Comparison of ENCODE assay signal across 9 mouse cellular contexts in genomic region chrX:136127038-136127743, GRCm38 (mm10). TPM values are rescaled to one million over a fixed set of nuclear protein-coding genes. Genes with fewer than 3 reads are reported as not detected.
DNase-seq lines count a peak whose midpoint lies in the region; ATAC-seq and TF ChIP-seq lines count a peak whose summit lies in the region.
"Had no signal": no experiment of that assay in that cellular context is flagged by ENCODE, and none has a peak within 500 bp of the region (broad histone marks: within the 10 kb centered on the region; RNA-seq: fewer than 3 reads in every experiment).

No protein-coding gene starts in this region.

- intact Hi-C loops in left cerebral cortex, postnatal 36 days (cut with DNase I) = no loop called here

- H3K27me3 ChIP-seq in midbrain, postnatal 0 days (ENCODE audit: insufficient read depth, low read length) = no peaks in the 10 kb centered on the region; the same call in 1 of the 2 replicates
- no peaks in the 10 kb centered on the region for H3K27me3 ChIP-seq in midbrain, embryonic 15.5 days (replicated peaks)
- H3K27me3 ChIP-seq in heart, embryonic 10.5 days (ENCODE audit: insufficient read depth, poor library complexity, severe bottlenecking) = no peaks in the 10 kb centered on the region
- H3K27me3 ChIP-seq: neural tube, embryonic 13.5 days had no signal

- TF ChIP-seq POLR2A in brain, embryonic 14.5 days (IDR thresholded peaks at IDR 0.05; ENCODE audit: borderline replicate concordance, extremely low read depth, insufficient read depth, insufficient read length, poor library complexity, severe bottlenecking) = no peak

- H3K4me3 ChIP-seq in midbrain, postnatal 0 days (ENCODE audit: low read depth, low read length) = no peak overlapping the region
- H3K4me3 ChIP-seq in midbrain, embryonic 15.5 days = no peak overlapping the region
- H3K4me3 ChIP-seq in heart, embryonic 10.5 days = no peak overlapping the region
- H3K4me3 ChIP-seq: neural tube, embryonic 13.5 days had no signal

- ATAC-seq in midbrain, postnatal 0 days (ENCODE audit: low FRiP score) = no peak
- ATAC-seq in midbrain, embryonic 15.5 days (replicated peaks) = no peak

- TF ChIP-seq CTCF in midbrain, postnatal 0 days (IDR thresholded peaks at IDR 0.05) = peak; percentile 55
- TF ChIP-seq CTCF in brain, embryonic 14.5 days (IDR thresholded peaks at IDR 0.05; ENCODE audit: borderline replicate concordance, extremely low read depth, insufficient read depth, insufficient read length) = peak; percentile 39; the same call in 1 of the 2 replicates

- DNase-seq in midbrain, postnatal 0 days (ENCODE audit: low spot score) = peak; percentile 31
- DNase-seq in brain, embryonic 14.5 days (ENCODE audit: low read depth) = peak; percentile 29
- DNase-seq in liver = peak; percentile 9
- no peak for DNase-seq in urinary bladder, postnatal 4 days (ENCODE audit: low spot score in 2 of 2)
- no peak for DNase-seq in left cerebral cortex, postnatal 36 days (ENCODE audit: low spot score in 2 of 2)
- DNase-seq in heart, embryonic 10.5 days (ENCODE audit: low spot score) = no peak

- no peaks in the 10 kb centered on the region for H3K4me1 ChIP-seq in midbrain, postnatal 0 days (ENCODE audit: insufficient read depth, low read length)
- no peaks in the 10 kb centered on the region for H3K4me1 ChIP-seq in midbrain, embryonic 15.5 days
- H3K4me1 ChIP-seq in heart, embryonic 10.5 days = no peaks in the 10 kb centered on the region
- H3K4me1 ChIP-seq: neural tube, embryonic 13.5 days had no signal

- no peaks in the 10 kb centered on the region for H3K9me3 ChIP-seq in midbrain, postnatal 0 days (ENCODE audit: low read length)
- H3K9me3 ChIP-seq in midbrain, embryonic 15.5 days = no peaks in the 10 kb centered on the region
- H3K9me3 ChIP-seq in heart, embryonic 10.5 days = no peaks in the 10 kb centered on the region
- H3K9me3 ChIP-seq: neural tube, embryonic 13.5 days had no signal

- no peaks in the 10 kb centered on the region for H3K36me3 ChIP-seq in midbrain, postnatal 0 days (ENCODE audit: insufficient read depth, low read length)
- H3K36me3 ChIP-seq in midbrain, embryonic 15.5 days (replicated peaks) = no peaks in the 10 kb centered on the region
- no peaks in the 10 kb centered on the region for H3K36me3 ChIP-seq in heart, embryonic 10.5 days
- H3K36me3 ChIP-seq: neural tube, embryonic 13.5 days had no signal

- no peak overlapping the region for H3K9ac ChIP-seq in midbrain, postnatal 0 days (replicated peaks; ENCODE audit: low read length, poor library complexity, severe bottlenecking)
- H3K9ac ChIP-seq in midbrain, embryonic 15.5 days = no peak overlapping the region
- H3K9ac ChIP-seq: neural tube, embryonic 13.5 days had no signal

- no peak overlapping the region for H3K4me2 ChIP-seq in midbrain, postnatal 0 days (ENCODE audit: low read depth, low read length, poor library complexity, severe bottlenecking)
- H3K4me2 ChIP-seq in midbrain, embryonic 15.5 days = no peak overlapping the region
- H3K4me2 ChIP-seq: neural tube, embryonic 13.5 days had no signal

- WGBS in midbrain, postnatal 0 days = 62% methylated on average over 8 of the region's 8 CpGs
- 62% methylated on average over 8 of the region's 8 CpGs for WGBS in midbrain, embryonic 15.5 days
- 47% methylated on average over 8 of the region's 8 CpGs for WGBS in heart, embryonic 10.5 days

- H3K27ac ChIP-seq in midbrain, postnatal 0 days (ENCODE audit: low read depth, low read length) = no peak overlapping the region
- no peak overlapping the region for H3K27ac ChIP-seq in midbrain, embryonic 15.5 days
- H3K27ac ChIP-seq in heart, embryonic 10.5 days = no peak overlapping the region
- H3K27ac ChIP-seq: neural tube, embryonic 13.5 days had no signal

RNA-seq across cellular contexts. Expression of gene Bex4, which starts 11.6 kb away (rescaled TPM):
- total RNA-seq in midbrain, postnatal 0 days (2014; rRNA removed) = 66.6 and 75.0 TPM in 2 replicates
- 189 and 207 TPM in 2 replicates for polyA plus RNA-seq in midbrain, postnatal 0 days (2015; fragmentation: Nextera tagmentation; extraction: Ambion mirVana)
- polyA plus RNA-seq in midbrain, embryonic 15.5 days (2015; fragmentation: Nextera tagmentation; extraction: Ambion mirVana) = 136 and 147 TPM in 2 replicates
- 64.7 and 73.7 TPM in 2 replicates for polyA plus RNA-seq in brain, embryonic 14.5 days (2012; rRNA removed)
- total RNA-seq in left cerebral cortex, postnatal 36 days (2021) = 10 to 100 TPM; 16.4 to 21.4 TPM
- polyA plus RNA-seq in heart, embryonic 10.5 days (2016; fragmentation: Nextera tagmentation; extraction: Ambion mirVana) = 183 and 228 TPM in 2 replicates

RNA-seq across cellular contexts. Expression of gene Nxf3, which starts 42.1 kb away (rescaled TPM):
- total RNA-seq in midbrain, postnatal 0 days (2014; rRNA removed) = 0.14 and 0.71 TPM in 2 replicates
- 0.05 and 0.10 TPM in 2 replicates for polyA plus RNA-seq in midbrain, postnatal 0 days (2015; fragmentation: Nextera tagmentation; extraction: Ambion mirVana)
- polyA plus RNA-seq in midbrain, embryonic 15.5 days (2015; fragmentation: Nextera tagmentation; extraction: Ambion mirVana) = not detected in 2 replicates
- 0.07 and 0.09 TPM in 2 replicates for polyA plus RNA-seq in brain, embryonic 14.5 days (2012; rRNA removed)
- not detected for total RNA-seq in left cerebral cortex, postnatal 36 days (2021)
- 0.39 and 0.43 TPM in 2 replicates for polyA plus RNA-seq in heart, embryonic 10.5 days (2016; fragmentation: Nextera tagmentation; extraction: Ambion mirVana)
- total RNA-seq: left cerebral cortex, adult 8-10 months had no signal
- polyA plus RNA-seq: neural tube, embryonic 13.5 days had no signal

RNA-seq across cellular contexts. Expression of gene Tceal8, which starts 45.0 kb away (rescaled TPM):
- 84.0 and 99.7 TPM in 2 replicates for total RNA-seq in midbrain, postnatal 0 days (2014; rRNA removed)
- polyA plus RNA-seq in midbrain, postnatal 0 days (2015; fragmentation: Nextera tagmentation; extraction: Ambion mirVana) = 133 and 135 TPM in 2 replicates
- polyA plus RNA-seq in midbrain, embryonic 15.5 days (2015; fragmentation: Nextera tagmentation; extraction: Ambion mirVana) = 112 and 114 TPM in 2 replicates
- polyA plus RNA-seq in brain, embryonic 14.5 days (2012; rRNA removed) = 76.5 and 80.0 TPM in 2 replicates
- total RNA-seq in left cerebral cortex, postnatal 36 days (2021) = 10 to 100 TPM; 32.9 to 40.4 TPM
- polyA plus RNA-seq in heart, embryonic 10.5 days (2016; fragmentation: Nextera tagmentation; extraction: Ambion mirVana) = 256 and 309 TPM in 2 replicates

RNA-seq across cellular contexts. Expression of gene Bex2, which starts 59.2 kb away (rescaled TPM):
- 294 and 349 TPM in 2 replicates for total RNA-seq in midbrain, postnatal 0 days (2014; rRNA removed)
- 1,179 and 1,237 TPM in 2 replicates for polyA plus RNA-seq in midbrain, postnatal 0 days (2015; fragmentation: Nextera tagmentation; extraction: Ambion mirVana)
- polyA plus RNA-seq in midbrain, embryonic 15.5 days (2015; fragmentation: Nextera tagmentation; extraction: Ambion mirVana) = 787 TPM in 2 replicates
- polyA plus RNA-seq in brain, embryonic 14.5 days (2012; rRNA removed) = 294 and 337 TPM in 2 replicates
- 100 to 1,000 TPM; 344 to 357 TPM for total RNA-seq in left cerebral cortex, postnatal 36 days (2021)
- polyA plus RNA-seq in heart, embryonic 10.5 days (2016; fragmentation: Nextera tagmentation; extraction: Ambion mirVana) = 83.6 and 197 TPM in 2 replicates

Comparison
In these comparisons a context has a peak if more than half of its experiments do, and no peak if none do; other contexts are left out.
1. DNase-seq: peak in midbrain, postnatal 0 days (single experiment), brain, embryonic 14.5 days (single experiment) and liver (single experiment); none in urinary bladder, postnatal 4 days (0 of 2), left cerebral cortex, postnatal 36 days (0 of 2) and heart, embryonic 10.5 days (single experiment).